Mouse (Mus musculus): Measurements from ENCODE around the gene Gm21915.

Gm21915 gene

DNA sequence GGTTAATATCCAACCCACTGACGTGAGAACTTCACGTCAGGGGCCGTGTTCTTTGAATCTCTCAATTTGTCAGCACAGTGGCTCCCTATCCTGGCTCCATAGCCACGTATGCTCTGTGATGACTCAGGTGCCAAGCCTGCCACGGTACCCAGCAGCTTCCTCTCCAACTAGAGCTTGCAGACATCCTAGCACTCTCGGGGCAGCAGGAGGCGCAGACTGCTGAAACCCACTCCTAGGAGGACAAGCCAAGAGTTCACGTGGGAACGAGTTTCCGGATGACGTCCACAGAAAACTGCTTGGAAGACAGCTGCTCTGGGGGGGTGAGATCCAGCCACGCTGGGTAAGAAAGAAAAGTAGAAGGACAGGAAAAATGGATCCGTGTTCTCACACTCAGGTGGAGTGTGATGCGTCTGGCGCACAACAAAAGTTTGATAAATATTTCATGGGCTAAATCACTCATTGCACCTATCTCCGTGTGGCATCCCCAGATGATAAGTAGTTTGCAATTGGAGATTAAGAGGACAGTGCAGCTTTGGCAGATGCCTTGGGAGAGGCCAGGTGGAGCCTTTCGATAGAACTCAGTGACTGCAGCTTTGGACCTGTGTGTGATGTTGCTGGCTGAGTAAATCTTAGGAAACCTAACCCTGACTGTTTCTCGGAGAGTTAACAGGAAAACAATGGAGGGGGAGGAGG, 46.9 kb downstream of the Gm21915 start:
- DNase-seq (ENCODE audit: low spot score in 2 of 2), result peak; percentile 31 to 33

- no peak for DNase-seq (ENCODE audit: low spot score in 2 of 2)
These were observed 47.4 kb downstream of the Gm21915 start for GRCm38 (mm10) chr9:40717875-40718185.

Measured in heart, adult 9 months (tissue).